Mouse (Mus musculus) gonadal fat pad, adult 2 months (tissue): ENCODE results near the gene Tulp3. TPM values are rescaled to one million over a fixed set of nuclear protein-coding genes. Genes with fewer than 3 reads are reported as not detected.
A peak's percentile ranks its signal among the peaks of the same experiment; 100 is the strongest.
"Not testable (repeated sequence)": the region's sequence is repeated elsewhere in the genome, so short reads cannot be mapped to it uniquely, and the experiment has no call there.

Experiments used
- DNase-seq: peaks from one replicate; pipeline ENCODE4 v3.0.0-alpha.2; 2012; ENCODE audit warnings: low read depth
- polyA plus RNA-seq: library from polyadenylated mRNA; depleted of rRNA; stranded (reverse); fragments of >200 nt; gene quantifications from 2 replicates; pipeline ENCODE4 v1.2.3, GENCODE M21; 2012; rRNA removed

Gene Tulp3
- 15.5 and 18.7 TPM in 2 replicates for polyA plus RNA-seq

DNA sequence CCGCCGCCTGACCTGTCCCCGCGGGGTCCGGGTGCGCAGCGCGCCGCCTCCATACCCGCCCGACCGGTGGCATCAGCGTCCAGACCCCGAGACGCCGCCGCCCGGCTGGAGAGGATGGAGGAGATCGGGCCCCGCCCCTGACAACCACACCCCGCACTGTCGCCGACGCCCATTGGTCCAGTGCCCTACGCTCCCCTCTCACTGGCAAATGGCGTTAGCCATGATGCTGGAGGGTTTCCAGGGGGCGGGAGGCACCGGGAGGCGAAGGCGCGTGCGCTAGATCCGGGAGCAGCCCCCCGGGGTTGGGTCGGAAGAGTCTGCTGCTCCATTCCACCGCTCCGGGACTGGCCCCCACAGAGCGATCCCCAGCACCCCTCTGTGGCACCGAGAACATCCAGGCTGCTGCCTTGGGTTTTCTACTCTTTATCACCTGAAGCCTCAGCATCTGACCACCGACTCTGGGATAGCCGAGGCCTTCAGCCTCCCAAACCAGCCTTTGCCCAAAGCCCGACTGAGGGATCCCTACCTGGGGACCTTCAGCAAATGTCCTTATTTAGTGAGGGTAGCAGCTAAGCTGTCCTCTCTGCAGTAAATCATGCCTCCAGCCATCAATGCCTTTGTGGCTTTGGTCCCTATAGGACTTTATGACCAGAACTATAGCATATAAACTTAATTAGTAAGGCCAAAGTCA lies at the start of gene Tulp3:
Gene Tulp3, minus strand, starts transcription at position 126 of the 691 bp plus-strand sequence.
- DNase-seq = no peak

DNA sequence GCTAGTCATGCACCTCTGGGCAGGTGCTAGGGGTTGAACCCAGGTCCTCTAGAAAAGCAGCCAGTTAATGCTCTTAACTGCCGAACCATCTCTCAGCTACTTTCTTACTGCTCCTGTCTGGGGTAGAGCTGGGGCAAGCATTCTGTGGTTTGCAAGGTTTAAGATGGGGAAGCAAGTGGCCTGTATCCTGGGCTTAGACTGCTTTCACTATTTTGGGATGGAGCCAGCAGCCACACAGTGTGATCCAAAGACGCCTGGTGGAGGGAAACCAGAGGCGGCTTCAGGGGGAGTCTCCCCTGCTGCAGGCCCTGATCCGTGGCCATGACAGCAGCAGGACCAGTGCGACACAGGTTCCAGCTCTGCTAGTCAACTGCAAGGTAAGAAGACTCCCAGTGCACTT lies 49.1 kb upstream of the Tulp3 start:
- DNase-seq = no peak

DNA sequence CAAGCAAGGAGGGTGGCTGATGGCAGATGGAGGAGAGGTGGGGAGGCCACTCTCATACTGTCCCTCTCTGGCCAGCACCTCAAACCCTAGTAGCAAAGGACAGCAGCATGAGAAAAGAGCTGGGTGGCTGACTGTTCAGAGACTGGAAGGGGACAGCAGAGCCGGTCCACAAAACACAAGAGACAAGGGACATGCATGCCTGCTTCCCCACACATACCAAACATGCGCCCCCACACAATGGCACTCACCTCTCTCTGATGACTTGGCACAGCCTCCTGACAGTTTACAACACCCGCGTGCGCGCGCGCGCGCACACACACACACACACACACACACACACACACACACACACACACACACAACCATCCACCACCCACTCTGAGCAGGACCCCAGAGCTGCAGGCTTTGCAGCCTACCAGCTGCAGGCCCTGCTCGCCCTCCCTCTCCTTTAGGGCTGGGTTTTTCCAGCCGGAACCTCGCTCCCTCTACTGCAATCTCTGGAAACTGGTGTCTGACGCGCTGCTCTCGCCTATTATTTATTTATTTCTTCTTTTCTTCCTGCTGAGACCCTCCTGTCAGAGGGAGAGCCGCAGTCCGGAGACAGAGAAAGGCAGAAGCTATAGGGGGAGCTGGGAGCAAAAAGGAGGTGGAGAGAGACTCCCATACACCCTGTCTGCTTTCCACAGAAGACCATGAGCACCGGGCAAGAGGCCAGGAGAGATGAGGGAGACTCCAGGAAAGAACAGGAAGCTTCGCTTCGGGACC lies 44.0 kb upstream of the Tulp3 start:
- no peak for DNase-seq

DNA sequence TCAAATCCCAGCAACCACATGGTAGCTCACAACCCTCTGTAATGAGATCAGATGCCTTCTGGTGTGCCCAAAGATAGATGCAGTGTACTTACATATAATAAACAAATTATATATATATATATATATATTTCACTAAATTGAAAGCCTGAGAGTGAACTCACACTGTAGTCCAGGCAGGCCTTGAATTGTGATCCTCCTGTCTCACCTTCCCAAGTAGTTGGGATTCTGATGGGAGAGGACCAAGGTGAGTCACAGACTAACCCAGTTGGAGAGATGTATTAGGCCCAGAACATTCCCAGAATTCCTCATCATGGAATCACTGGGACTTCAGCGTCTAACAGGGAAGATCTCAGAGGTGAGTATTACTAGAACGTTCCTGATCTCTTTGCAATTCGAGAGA lies 43.3 kb upstream of the Tulp3 start, which contains the start of gene Nrip2:
Gene Nrip2, plus strand, starts transcription at position 301 of the 400 bp plus-strand sequence.
- no peak for DNase-seq

DNA sequence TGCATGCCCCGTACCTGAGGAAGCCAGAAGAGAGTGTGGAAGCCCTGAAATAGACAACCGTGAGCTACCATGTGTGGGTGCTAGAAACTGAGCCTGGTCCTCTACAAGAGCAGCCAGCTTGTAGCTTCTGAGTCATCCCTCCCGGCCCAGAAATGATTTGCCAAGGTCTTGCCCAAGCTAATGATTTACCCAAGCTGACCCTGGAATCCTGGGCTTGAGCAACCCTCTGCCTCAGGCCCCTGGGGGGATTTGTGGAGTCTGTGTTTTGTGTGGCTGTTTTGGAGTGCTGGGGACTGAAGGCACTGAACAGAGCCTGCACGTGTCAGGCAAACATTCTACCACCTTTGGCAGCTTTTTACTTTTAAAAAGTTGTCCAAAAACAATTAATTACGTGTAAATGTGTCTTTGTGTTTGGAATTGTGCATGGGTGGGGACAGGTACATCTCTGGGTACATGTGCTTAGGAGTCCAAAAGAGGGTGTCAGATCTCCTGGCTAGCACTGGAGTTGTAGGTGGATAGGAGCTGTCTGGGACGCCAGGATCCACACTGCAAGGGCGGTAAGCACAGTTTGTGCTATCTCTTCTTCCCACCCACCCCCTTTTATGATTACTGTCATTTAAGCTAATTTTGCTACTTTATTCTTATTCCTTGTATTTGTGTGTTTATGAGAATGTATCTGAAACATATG lies 42.1 kb upstream of the Tulp3 start:
- DNase-seq = peak; percentile 93

DNA sequence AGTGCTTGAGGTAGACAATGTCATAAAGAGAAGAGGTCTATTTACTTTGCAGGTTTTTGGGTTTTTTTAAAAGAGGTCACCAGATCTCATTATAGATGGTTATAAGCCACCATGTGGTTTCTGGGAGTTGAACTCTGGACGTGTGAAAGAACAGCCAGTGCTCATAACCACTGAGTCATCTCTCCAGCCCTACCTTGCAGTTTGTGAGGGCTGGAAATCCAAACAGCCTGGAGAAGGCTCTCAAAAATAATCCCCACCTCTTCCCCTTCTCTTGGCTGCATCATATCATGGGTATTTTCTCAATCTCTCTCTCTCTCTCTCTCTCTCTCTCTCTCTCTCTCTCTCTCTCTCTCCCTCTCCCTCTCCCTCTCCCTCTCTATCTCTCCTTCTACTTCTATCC lies 35.0 kb upstream of the Tulp3 start:
- peak; percentile 71 for DNase-seq

DNA sequence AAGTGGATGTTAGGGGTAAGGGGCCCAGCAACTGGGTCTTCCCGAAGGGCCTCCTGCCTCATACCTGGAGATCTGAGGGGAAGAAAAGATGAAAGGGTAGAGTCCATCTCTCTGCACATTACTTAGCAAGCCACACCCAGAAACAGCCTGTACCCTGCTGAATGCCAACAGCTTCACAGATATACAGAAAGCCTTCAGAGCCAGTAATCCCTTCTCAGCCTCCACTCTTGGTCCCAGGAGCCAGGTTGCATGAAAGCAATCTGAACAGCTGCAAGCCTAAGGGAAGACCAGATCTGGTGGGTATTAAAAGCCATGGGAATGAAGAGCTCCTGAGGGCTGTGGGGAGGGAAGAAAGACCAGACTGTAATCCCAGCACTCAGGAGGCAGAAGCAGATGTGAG lies 33.5 kb upstream of the Tulp3 start:
- peak; percentile 98 for DNase-seq

DNA sequence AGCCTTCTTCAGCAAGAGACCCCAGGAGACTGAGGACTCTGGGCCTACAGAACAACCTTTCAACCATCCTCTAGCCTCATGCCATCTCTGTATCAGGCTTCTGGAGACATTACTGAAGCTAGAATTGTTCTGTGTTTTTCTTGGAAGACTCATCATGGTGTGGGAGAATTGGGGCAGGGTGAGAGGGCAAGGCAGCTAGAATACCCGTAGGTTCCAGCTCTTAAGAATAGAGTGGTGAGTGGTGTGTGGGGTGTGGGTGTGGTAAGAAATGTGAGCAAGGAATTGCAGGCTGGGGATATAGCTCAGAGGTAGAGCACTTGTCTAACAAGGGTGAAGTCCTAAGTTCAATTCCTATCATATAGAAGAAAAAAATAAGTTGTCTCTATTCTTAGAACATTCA lies 29.4 kb upstream of the Tulp3 start:
- DNase-seq = peak; percentile 75

DNA sequence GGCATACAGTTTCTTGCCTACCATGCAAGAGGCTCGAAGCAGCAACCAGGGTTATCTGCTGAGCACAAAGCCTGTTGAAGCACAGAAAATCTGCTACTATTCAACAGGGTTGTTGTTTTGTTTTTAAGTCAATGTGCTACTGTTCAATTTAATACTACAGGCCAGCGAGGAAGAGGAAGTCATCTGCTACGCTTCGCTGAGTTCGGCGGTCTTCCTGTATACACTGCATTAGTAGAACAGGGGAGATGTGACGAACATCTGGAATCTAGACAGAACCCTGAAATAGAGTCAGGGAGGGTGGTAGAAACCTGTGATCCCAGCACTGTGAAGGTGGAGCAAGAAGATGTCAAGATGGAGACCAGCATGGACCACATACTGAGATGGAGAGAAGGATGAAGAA lies 28.1 kb upstream of the Tulp3 start:
- DNase-seq = no peak

DNA sequence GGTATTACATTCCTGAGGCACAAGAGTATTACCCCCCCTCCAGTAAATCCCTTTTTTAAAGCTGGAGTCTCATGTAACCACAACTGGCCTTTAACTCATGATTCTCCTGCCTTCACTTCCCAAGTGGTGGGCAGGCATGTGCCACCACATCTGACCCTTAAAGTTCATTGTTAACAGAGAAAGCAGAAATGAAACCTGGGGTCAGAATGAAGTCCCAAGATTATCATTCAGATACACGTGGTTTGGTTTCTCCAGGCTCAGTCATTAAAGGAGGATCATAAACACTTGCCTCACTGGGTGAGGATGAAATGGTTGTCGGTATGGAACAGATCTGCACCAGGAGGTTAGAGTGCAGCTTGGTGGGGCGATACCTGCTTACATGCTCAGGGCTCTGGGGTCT lies 25.6 kb upstream of the Tulp3 start:
- no peak for DNase-seq

DNA sequence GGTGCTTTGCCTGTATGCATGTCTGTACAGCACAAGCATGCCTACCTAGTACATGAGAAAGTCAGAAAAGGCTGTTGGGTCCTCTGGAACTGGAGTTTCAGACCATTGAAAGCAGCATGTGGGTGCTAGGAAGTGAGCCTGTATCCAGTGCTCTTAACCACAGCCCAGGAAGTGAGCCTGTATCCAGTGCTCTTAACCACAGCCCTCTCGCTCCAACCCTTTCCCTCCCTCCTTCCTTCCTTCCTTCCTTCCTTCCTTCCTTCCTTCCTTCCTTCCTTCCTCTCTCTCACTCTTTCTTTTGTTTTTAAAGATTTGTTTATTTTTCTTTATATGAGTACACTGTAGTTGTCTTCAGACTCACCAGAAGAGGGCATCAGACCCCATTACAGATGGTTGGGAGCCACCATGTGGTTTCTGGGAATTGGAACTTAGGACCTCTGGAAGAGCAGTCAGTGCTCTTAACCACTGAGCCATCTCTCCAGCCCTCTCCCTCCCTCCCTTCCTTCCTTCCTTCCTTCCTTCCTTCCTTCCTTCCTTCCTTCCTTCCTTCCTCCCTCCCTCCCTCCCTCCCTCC lies 25.0 kb upstream of the Tulp3 start:
- DNase-seq = not testable (repeated sequence)

DNA sequence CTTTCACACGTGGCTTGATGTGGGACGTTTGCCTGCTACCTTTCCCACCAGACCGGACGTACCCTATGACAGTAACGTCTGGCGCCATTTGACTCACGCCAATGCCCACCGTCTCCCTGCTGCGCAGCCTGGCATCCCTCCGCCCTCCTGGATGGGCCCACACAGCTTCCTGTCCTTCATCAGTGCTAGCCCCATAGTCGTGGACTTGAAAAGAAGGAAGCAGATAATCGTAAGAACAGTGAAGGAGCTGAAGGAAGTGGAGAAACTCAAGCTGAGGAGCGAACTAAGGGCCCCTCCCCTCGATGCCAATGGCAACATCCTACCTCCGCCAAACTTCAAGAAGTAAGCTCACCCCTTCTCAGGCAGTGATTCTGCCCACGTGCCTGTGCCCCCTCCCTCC lies 24.0 kb upstream of the Tulp3 start:
- no peak for DNase-seq

DNA sequence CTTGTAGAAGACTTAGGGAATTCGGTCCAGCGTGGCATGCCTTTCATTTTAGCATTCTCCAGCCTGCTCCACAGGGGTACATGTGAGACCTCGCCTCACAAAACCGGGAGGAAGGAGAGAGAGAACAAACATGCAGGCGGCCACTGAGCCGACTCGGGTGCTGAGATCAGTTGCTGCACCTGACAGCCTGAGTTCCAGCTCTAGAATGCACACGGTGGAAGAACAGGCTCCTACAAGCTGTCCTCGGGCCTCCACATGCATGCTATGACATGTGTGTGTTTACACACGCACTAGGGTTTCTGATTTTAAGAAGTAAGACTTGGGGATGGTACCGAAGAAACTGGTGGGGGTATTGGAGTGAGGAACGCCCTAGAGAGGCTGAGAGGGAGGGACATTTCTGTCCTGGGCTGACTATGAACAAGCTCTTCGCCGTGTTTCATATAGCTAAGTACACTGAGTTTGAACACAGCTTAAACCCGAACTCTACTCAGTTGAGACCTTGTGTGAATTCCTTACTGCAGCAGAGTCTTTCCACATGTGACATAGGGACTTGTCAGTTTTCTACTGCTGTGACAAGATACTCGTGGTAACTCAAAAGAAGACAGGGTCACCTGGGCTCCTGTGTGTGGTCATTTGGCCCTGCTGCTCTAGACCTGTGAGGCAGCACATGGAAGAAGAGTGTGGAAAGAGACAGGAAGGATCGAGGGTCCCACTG lies 20.9 kb upstream of the Tulp3 start:
- no peak for DNase-seq

DNA sequence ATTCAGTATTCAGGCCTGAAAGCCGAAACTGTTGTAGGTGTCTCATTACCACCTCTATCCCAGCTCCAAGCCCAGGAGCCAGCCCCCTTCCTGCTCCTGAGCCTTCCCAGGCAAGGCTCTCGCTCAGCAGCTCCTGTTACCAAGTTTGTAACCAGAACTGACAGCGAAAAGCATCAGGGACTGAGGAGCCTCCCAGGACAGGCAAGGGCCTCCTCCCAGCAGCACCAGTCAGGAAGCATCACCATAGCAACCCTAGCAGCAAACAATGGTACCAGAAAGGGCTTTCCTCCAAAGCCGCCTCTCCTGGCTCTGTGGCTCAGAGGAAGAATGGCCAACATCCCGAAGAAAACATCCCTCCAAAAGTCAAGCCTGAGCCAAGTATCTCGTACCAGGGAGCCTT lies 19.5 kb upstream of the Tulp3 start, which contains the start of the genes Tex52 and Gm44596:
Gene Tex52, plus strand, starts transcription at position 265 of the 400 bp plus-strand sequence.
Gene Gm44596, plus strand, starts transcription at position 312 of the 400 bp plus-strand sequence.
- DNase-seq = no peak

DNA sequence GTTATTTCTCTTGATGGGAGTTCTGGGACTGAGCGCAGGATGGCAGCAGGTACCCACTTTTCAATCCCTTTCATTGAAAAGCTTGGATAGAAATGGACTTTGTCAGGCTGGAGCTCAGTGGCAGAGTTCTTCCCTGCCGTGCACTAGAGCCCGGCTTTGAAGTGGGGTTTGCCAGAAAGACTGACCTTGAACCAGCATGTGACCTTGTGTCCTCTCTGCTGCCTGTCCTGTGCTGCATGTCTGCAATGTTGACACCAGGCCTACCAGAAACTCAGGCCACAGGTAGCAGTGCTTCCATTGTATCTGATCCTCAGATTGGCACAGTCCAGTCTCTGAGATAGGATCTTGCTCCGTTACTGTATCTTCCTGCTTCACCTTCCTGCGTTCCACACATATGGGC lies 14.4 kb upstream of the Tulp3 start:
- DNase-seq = no peak

DNA sequence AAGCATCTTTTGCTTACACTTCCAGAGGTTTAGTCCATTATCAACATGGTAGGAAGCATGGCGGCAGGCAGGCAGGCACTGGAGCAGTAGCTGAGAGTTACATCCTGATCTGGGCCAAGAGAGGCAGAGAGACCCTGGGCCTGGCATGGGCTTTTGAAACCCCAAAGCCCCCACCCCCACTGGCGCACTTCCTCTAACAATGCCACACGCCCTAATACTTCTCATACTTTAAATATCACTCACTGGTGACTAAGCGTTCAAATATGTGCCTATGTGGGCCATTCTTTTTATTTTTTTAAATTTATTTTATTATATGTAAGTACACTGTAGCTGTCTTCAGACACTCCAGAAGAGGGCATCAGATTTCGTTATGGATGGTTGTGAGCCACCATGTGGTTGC lies 10.8 kb upstream of the Tulp3 start:
- DNase-seq = no peak

DNA sequence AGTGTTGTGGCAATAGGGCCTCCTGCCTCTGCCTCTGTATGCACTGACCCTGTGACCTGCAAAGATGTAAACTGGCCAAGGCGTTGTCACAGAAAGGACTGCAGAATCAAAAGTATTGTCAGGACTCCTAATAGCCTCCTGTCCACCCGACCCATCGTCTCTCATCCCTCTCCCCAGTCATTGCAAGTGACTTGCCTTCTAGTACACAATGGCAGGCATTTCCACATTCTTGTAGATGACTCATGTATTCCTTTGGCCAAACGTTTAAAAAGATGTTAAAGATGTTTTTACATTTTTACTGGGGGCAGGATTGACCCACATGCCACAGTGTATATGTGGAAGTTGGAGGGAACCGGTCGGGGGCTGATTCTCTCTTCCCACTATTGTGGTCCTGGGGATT lies 9.1 kb upstream of the Tulp3 start:
- no peak for DNase-seq

DNA sequence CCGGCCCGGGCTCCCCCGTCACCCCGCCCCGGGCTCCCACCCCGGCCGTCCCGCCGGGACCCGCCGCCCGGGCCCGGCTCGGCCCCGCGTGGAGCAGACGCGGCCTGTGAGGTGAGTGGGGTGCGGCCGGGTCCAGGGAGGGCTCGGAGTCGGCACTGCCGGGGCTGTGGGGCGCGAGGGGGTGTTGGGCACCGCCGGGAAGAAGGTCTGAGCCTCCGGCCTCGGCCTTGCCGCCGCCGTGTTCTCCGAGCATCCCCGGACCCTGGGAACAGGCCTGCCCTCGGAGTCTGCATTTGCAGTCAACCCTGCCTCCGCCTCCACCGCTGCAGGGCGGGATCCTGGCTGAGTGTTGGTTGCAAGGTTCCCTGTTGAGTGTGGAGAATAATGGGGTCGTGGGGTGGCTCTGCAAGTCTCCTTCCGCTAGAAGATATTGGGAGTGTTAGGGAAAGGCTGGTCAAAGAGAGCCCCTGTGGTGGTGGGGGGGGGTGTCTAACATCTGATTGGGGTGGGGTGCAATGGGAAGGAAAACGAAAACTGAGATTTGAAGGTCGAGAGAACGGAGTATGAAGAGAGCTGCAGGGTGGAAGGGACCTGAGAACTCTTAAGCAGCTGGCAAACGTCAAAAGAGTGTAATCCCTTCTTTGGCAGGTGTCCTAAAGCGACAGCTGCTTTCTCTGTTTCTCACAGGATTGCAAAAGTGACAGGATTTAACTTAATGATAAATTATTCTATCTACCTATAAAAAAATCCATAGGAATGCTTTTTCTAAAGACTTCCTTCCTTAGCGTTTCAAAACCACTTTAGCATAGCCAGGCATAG lies 7.6 kb upstream of the Tulp3 start:
- DNase-seq = peak; percentile 80

DNA sequence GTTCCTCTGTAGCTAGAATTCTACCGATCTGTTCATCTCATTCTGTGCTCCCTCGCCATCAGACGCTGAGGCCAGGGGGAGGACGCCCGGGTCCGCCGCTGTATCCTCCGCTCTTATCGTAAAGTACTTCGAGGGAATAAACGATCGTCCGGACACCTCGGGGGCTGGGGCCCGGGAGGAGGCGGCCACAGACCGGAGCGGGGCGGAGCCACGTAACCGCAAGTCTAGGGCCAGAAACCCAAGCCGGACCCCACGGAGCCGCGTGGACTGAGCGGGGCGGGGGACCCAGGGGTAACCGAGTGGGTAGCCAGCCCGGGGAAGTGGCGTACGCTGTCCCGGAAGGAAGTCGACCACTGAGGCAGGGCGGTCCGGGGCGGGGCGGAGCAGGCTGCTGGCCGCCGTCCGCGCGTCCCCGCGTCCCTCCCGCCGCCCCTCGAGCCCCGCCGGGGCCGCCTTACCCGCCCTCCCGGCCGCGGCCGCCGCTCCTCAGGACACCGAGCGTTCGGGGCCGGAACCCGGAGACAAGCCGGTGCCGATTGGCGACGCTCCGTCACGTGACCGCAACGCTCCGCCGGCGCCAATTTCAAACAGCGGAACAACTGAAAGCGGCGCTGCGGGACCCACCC lies 6.8 kb upstream of the Tulp3 start, which contains the start of the genes Rhno1 and Foxm1:
Gene Rhno1, minus strand, starts transcription at position 531 of the 626 bp plus-strand sequence.
Gene Foxm1, plus strand, starts transcription at position 587 of the 626 bp plus-strand sequence.
- no peak for DNase-seq

DNA sequence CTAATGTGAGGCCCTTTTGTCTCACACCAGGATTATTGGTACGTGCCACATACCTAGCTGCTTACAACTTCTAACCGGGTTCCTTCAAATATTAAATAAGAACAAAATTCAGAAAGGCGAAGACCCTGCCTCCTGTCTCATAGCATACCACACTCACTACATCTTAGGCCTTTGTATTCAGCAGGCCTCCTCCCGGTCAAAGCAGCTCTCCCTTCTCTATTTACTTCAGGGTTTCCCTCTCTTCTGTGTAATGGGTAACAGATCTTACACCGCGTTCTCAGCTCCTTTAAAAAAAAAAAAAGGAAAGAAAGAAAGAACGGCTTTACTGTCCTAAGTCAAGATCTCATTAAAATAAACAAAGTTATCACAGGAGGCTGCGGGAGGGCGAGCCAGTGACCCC lies 6.2 kb upstream of the Tulp3 start:
- DNase-seq = no peak
